Mouse (Mus musculus) inflammation-experienced regulatory T-cells, adult 6 months (primary cell): ENCODE measurements around the gene Pvalb. TPM values are rescaled to one million over a fixed set of nuclear protein-coding genes. Genes with fewer than 3 reads are reported as not detected.

ENCODE experiments used
- ATAC-seq: one replicate; pipeline ENCODE4 v1.8.0; 2017
- polyA plus RNA-seq, 3 experiments: library from polyadenylated mRNA; unstranded; fragments of 100-300 nt; shearing (Covaris generic); gene quantifications; one replicate each; pipeline ENCODE4 v1.2.1; 2017

The Pvalb gene
- polyA plus RNA-seq, 3 experiments from 2014 or later, result not detected

- ATAC-seq, result no peak
Observed at GRCm38 (mm10) chr15:78195096-78195880, 10.9 kb downstream of the Pvalb start.

- ATAC-seq, result no peak
Observed at GRCm38 (mm10) chr15:78194320-78194719, 11.9 kb downstream of the Pvalb start.

- no peak for ATAC-seq
Observed at GRCm38 (mm10) chr15:78189636-78190035, 16.6 kb downstream of the Pvalb start.

GRCm38 (mm10) chr15:78188546-78188945, 17.7 kb downstream of the Pvalb start:
- no peak for ATAC-seq

GRCm38 (mm10) chr15:78186906-78187305, 19.3 kb downstream of the Pvalb start:
- no peak for ATAC-seq

- ATAC-seq, result no peak
Observed at GRCm38 (mm10) chr15:78185609-78186008, 20.6 kb downstream of the Pvalb start.

- ATAC-seq, result peak; percentile 60
Observed at GRCm38 (mm10) chr15:78184855-78185254, 21.3 kb downstream of the Pvalb start.

- no peak for ATAC-seq
Observed at GRCm38 (mm10) chr15:78181701-78182405, 24.3 kb downstream of the Pvalb start.

GRCm38 (mm10) chr15:78179775-78180174, 26.4 kb downstream of the Pvalb start:
- no peak for ATAC-seq

GRCm38 (mm10) chr15:78178397-78178796, 27.8 kb downstream of the Pvalb start:
- no peak for ATAC-seq

- no peak for ATAC-seq
Observed at GRCm38 (mm10) chr15:78177257-78177656, 28.9 kb downstream of the Pvalb start.

GRCm38 (mm10) chr15:78174887-78175245, 31.3 kb downstream of the Pvalb start:
- no peak for ATAC-seq

GRCm38 (mm10) chr15:78173972-78174886, 32.0 kb downstream of the Pvalb start, which contains the start of gene Ift27:
Ift27 (minus strand) TSS chr15:78174107.
- ATAC-seq, result peak; percentile 92

GRCm38 (mm10) chr15:78172899-78173817, 33.0 kb downstream of the Pvalb start:
- ATAC-seq, result no peak

- ATAC-seq, result no peak
Observed at GRCm38 (mm10) chr15:78172256-78172898, 33.8 kb downstream of the Pvalb start.

- ATAC-seq, result no peak
Observed at GRCm38 (mm10) chr15:78171651-78172050, 34.5 kb downstream of the Pvalb start.

GRCm38 (mm10) chr15:78170708-78171107, 35.5 kb downstream of the Pvalb start:
- ATAC-seq, result peak; percentile 10

GRCm38 (mm10) chr15:78169566-78169965, 36.6 kb downstream of the Pvalb start:
- ATAC-seq, result no peak

- ATAC-seq, result no peak
Observed at GRCm38 (mm10) chr15:78165292-78165691, 40.9 kb downstream of the Pvalb start.

- no peak for ATAC-seq
Observed at GRCm38 (mm10) chr15:78164466-78164865, 41.7 kb downstream of the Pvalb start.

GRCm38 (mm10) chr15:78161946-78162345, 44.3 kb downstream of the Pvalb start:
- ATAC-seq, result no peak
